Mouse (Mus musculus) C2C12 (cell line): ENCODE results near the gene Nfam1.

Experiments used
- CEBPB ChIP-seq: IDR thresholded peaks from one replicate; pipeline ENCODE4 v1.6.1; 2011; ENCODE audit warnings: low read depth, mild to moderate bottlenecking, control low read depth, moderate library complexity
- CTCF ChIP-seq: IDR thresholded peaks from one replicate; pipeline ENCODE4 v1.5.1; 2011; ENCODE audit not compliant: control insufficient read depth, insufficient read depth, insufficient read length
- USF1 ChIP-seq: IDR thresholded peaks from one replicate; pipeline ENCODE4 v1.6.1; 2011; ENCODE audit warnings: low read depth, mild to moderate bottlenecking, control low read depth, moderate library complexity

DNA sequence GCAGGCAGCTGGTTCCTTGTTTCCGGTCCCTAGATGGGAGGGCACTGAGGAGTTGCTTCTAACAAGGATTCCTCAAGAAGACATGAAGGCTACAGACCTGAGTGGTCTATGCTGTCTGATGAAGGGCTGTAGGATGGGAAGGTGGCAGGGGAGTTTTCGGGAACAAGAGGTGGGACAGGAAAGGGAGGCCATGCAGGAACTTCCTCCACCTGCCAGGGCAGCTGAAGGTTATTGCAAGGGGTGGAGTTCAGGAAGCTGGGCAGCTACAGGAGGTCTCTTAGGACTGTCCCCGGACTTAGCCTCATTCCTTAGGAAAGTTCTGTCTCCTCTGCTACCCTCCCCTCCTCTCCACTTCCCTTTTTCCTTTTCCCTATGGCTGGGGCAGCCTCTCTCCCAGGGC lies 5.7 kb upstream of the Nfam1 start:
- no peak for TF ChIP-seq CTCF
- TF ChIP-seq CEBPB: no peak
- no peak for TF ChIP-seq USF1
